Mouse (Mus musculus): Measurements from ENCODE around the gene Gm12845.
"Not testable (repeated sequence)": the region's sequence is repeated elsewhere in the genome, so short reads cannot be mapped to it uniquely, and the experiment has no call there.

The Gm12845 gene

GRCm38 (mm10) chr4:117724112-117724511, at the start of gene Gm12845:
Gene Gm12845, plus strand, starts transcription at chr4:117724412.
- DNase-seq: no peak

- peak; percentile 93 for DNase-seq
Measured at GRCm38 (mm10) chr4:117676903-117677302, 47.3 kb upstream of the Gm12845 start.

GRCm38 (mm10) chr4:117680963-117681362, 43.2 kb upstream of the Gm12845 start:
- peak; percentile 85 for DNase-seq

- peak; percentile 96 for DNase-seq
Measured at GRCm38 (mm10) chr4:117681931-117682461, 42.2 kb upstream of the Gm12845 start, which contains the start of gene Dmap1. Gene Dmap1, minus strand, starts transcription at chr4:117682273.

- no peak for DNase-seq
Measured at GRCm38 (mm10) chr4:117682463-117682862, 41.7 kb upstream of the Gm12845 start.

GRCm38 (mm10) chr4:117683048-117683768, 41.0 kb upstream of the Gm12845 start:
- DNase-seq: peak; percentile 78

GRCm38 (mm10) chr4:117686354-117686753, 37.9 kb upstream of the Gm12845 start:
- DNase-seq: peak; percentile 75

- DNase-seq: peak; percentile 9
Measured at GRCm38 (mm10) chr4:117705361-117705760, 18.9 kb upstream of the Gm12845 start.

- peak; percentile 77 for DNase-seq
Measured at GRCm38 (mm10) chr4:117708780-117709550, 15.2 kb upstream of the Gm12845 start.

GRCm38 (mm10) chr4:117712314-117712713, 11.9 kb upstream of the Gm12845 start:
- DNase-seq: peak; percentile 13

- peak; percentile 66 for DNase-seq
Measured at GRCm38 (mm10) chr4:117713303-117714098, 10.7 kb upstream of the Gm12845 start.

GRCm38 (mm10) chr4:117731926-117732325, 7.7 kb downstream of the Gm12845 start:
- DNase-seq: peak; percentile 61

GRCm38 (mm10) chr4:117737559-117737958, 13.3 kb downstream of the Gm12845 start:
- DNase-seq: no peak

- DNase-seq: not testable (repeated sequence)
Measured at GRCm38 (mm10) chr4:117752469-117752868, 28.3 kb downstream of the Gm12845 start.

- DNase-seq: peak; percentile 78
Measured at GRCm38 (mm10) chr4:117760151-117760550, 35.9 kb downstream of the Gm12845 start.

- DNase-seq: peak; percentile 22
Measured at GRCm38 (mm10) chr4:117765416-117765815, 41.2 kb downstream of the Gm12845 start, which contains the start of gene Klf17. Gene Klf17, minus strand, starts transcription at chr4:117765648.

- peak; percentile 22 for DNase-seq
Measured at GRCm38 (mm10) chr4:117770935-117771334, 46.7 kb downstream of the Gm12845 start.

- DNase-seq: no peak
Measured at GRCm38 (mm10) chr4:117772960-117773359, 48.7 kb downstream of the Gm12845 start.

All from heart, adult 11 months (tissue).